Mouse (Mus musculus): Measurements from ENCODE around the gene Gm3526. TPM values are rescaled to one million over a fixed set of nuclear protein-coding genes. Genes with fewer than 3 reads are reported as not detected.
"Not testable (repeated sequence)": the region's sequence is repeated elsewhere in the genome, so short reads cannot be mapped to it uniquely, and the experiment has no call there.

Gene Gm3526
- polyA plus RNA-seq (2012; rRNA removed): not detected in 2 replicates

GRCm38 (mm10) chr14:5260480-5260879, at the start of gene Gm3526:
Gm3526 (minus strand) TSS chr14:5260580.
- not testable (repeated sequence) for H3K4me1 ChIP-seq (replicated peaks; ENCODE audit: control insufficient read depth, insufficient read depth, low read length); H3K27ac ChIP-seq (ENCODE audit: control insufficient read depth, insufficient read depth, low read length); DNase-seq; H3K27me3 ChIP-seq (ENCODE audit: control insufficient read depth, insufficient read depth, low read length); H3K36me3 ChIP-seq (ENCODE audit: control insufficient read depth, insufficient read depth, low read length); H3K4me3 ChIP-seq (ENCODE audit: control insufficient read depth, insufficient read depth, low read length)
- no CpG with 5 or more reads among the region's 1 CpGs for WGBS

Other genes starting within 250 kb of the Gm3526 start
- not detected in 2 replicates for gene Gm3298, start 244.7 kb downstream of the Gm3526 start, polyA plus RNA-seq (2012; rRNA removed)
- not detected in 2 replicates for gene 4930555G01Rik, start 210.0 kb downstream of the Gm3526 start, polyA plus RNA-seq (2012; rRNA removed)
- gene Gm8281, start 189.5 kb downstream of the Gm3526 start, polyA plus RNA-seq (2012; rRNA removed): 0.13 TPM in 1 of 2 replicates, not detected in the other
- gene Gm8279, start 129.1 kb downstream of the Gm3526 start, polyA plus RNA-seq (2012; rRNA removed): 0.15 TPM in 1 of 2 replicates, not detected in the other
- not detected in 2 replicates for gene Gm3317, start 96.0 kb downstream of the Gm3526 start, polyA plus RNA-seq (2012; rRNA removed)
- gene Gm8271, start 74.8 kb downstream of the Gm3526 start, polyA plus RNA-seq (2012; rRNA removed): not detected in 2 replicates
- not detected in 2 replicates for gene Gm3542, start 74.3 kb upstream of the Gm3526 start, polyA plus RNA-seq (2012; rRNA removed)
- not detected in 2 replicates for gene Gm3500, start 128.5 kb upstream of the Gm3526 start, polyA plus RNA-seq (2012; rRNA removed)
- gene Gm3194, start 194.9 kb upstream of the Gm3526 start, polyA plus RNA-seq (2012; rRNA removed): 0.09 and 0.20 TPM in 2 replicates
- gene Gm8246, start 217.2 kb upstream of the Gm3526 start, polyA plus RNA-seq (2012; rRNA removed): not detected in 2 replicates
- not detected in 2 replicates for gene Gm3187, start 223.6 kb upstream of the Gm3526 start, polyA plus RNA-seq (2012; rRNA removed)
- gene Gm3488, start 241.1 kb upstream of the Gm3526 start, polyA plus RNA-seq (2012; rRNA removed): 0.14 and 0.24 TPM in 2 replicates